Mouse (Mus musculus): ENCODE data around the gene Kdelr2.

Kdelr2 gene

DNA sequence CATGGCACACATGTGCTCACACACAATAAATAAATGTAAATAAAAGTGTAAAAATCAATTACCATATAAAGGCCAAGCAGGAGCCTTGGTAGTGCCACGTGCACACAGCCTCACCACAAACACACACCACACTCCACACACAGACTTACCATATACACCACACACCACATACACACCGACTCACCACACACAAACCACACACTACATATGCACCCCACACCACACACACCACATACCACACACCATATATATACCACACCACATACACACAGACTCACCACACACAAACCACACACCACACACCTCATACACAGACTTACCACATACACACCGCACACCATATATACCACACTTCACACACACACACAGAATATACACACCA is 67.5 kb downstream of the Kdelr2 start:
- no peak for DNase-seq (ENCODE audit: low read depth)
